Mouse (Mus musculus): ENCODE results near the gene F2rl2. TPM values are rescaled to one million over a fixed set of nuclear protein-coding genes. Genes with fewer than 3 reads are reported as not detected.

F2rl2 gene
- polyA plus RNA-seq, 1 experiment from 2014 or later: 1.7 TPM

GRCm38 (mm10) chr13:95747101-95747500, 50.4 kb downstream of the F2rl2 start:
- Histone ChIP-seq H3K36me3 (no peaks in the 10 kb centered on the region), H3K9ac (no peak overlapping the region), H3K4me1 (no peaks in the 10 kb centered on the region), H3K27me3 (replicated peaks) (no peaks in the 10 kb centered on the region), H3K4me3 (no peak overlapping the region), H3K27ac (no peak overlapping the region), H3K9me3 (no peaks in the 10 kb centered on the region), H3K4me2 (replicated peaks) (no peak overlapping the region)
- ATAC-seq (ENCODE audit: low FRiP score, low read depth): no peak
- WGBS: 86% methylated on average over 7 of the region's 7 CpGs

DNA sequence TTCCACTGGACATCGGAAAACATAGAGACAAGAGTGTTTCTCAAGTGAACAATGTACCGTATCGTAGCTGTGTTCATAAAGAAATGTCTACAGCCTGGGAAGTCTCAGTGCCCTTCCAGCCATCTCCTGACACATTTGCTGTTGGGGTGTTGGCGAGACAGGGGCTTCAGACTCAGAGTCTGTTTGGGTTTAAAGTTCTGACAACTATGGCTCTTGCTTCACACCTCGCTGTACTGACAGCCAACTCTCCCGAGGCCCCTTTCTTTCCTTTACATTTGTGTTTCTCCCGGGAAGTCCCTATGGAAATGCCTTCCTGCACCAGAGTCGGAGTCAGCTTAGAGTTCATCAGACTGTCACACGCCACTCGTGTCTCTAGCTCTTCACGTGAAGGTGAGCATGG, 50.9 kb downstream of the F2rl2 start:
- Histone ChIP-seq H3K27ac (no peak overlapping the region), H3K27me3 (replicated peaks) (no peaks in the 10 kb centered on the region), H3K9ac (no peak overlapping the region), H3K4me3 (no peak overlapping the region), H3K4me1 (no peaks in the 10 kb centered on the region), H3K9me3 (no peaks in the 10 kb centered on the region), H3K4me2 (replicated peaks) (no peak overlapping the region), H3K36me3 (no peaks in the 10 kb centered on the region)
- WGBS: 84% methylated on average over 11 of the region's 11 CpGs
- ATAC-seq (ENCODE audit: low FRiP score, low read depth): no peak

Other genes with a start within 250 kb of the F2rl2 start
- gene S100z, start 218.1 kb upstream of the F2rl2 start, polyA plus RNA-seq (2016; fragmentation: Nextera tagmentation; extraction: Ambion mirVana): not detected in 2 replicates
- 0.11 TPM in 1 of 2 replicates, not detected in the other for gene F2rl1, start 171.6 kb upstream of the F2rl2 start, polyA plus RNA-seq (2016; fragmentation: Nextera tagmentation; extraction: Ambion mirVana)
- 109 and 118 TPM in 2 replicates for gene F2r, start 78.4 kb upstream of the F2rl2 start, polyA plus RNA-seq (2016; fragmentation: Nextera tagmentation; extraction: Ambion mirVana)
- 9.5 TPM in 2 replicates for gene Iqgap2, start 195.1 kb downstream of the F2rl2 start, polyA plus RNA-seq (2016; fragmentation: Nextera tagmentation; extraction: Ambion mirVana)